33 mouse cellular contexts compared by ENCODE assay signal in genomic region chr11:83070321-83070970, GRCm38 (mm10). TPM values are rescaled to one million over a fixed set of nuclear protein-coding genes. Genes with fewer than 3 reads are reported as not detected.
A peak's percentile ranks its signal among the peaks of the same experiment; 100 is the strongest.
DNase-seq lines count a peak whose midpoint lies in the region; ATAC-seq lines count a peak whose summit lies in the region.
"Had no signal": no experiment of that assay in that cellular context is flagged by ENCODE, and none has a peak within 500 bp of the region (broad histone marks: within the 10 kb centered on the region; RNA-seq: fewer than 3 reads in every experiment).

No protein-coding gene starts in this region.

- H3K9ac ChIP-seq in heart, embryonic 12.5 days: no peak overlapping the region
- no peak overlapping the region for H3K9ac ChIP-seq in liver, embryonic 11.5 days (ENCODE audit: low read depth, low read length)
- H3K9ac ChIP-seq: embryonic facial prominence, embryonic 13.5 days; forebrain, embryonic 12.5 days; forebrain, embryonic 15.5 days; heart, embryonic 13.5 days; hindbrain, embryonic 14.5 days had no signal

- no peak overlapping the region for H3K4me2 ChIP-seq in heart, embryonic 12.5 days
- H3K4me2 ChIP-seq in liver, embryonic 11.5 days: no peak overlapping the region
- H3K4me2 ChIP-seq: embryonic facial prominence, embryonic 13.5 days; forebrain, embryonic 12.5 days; forebrain, embryonic 15.5 days; heart, embryonic 13.5 days; hindbrain, embryonic 14.5 days had no signal

- H3K27ac ChIP-seq in heart, embryonic 10.5 days: no peak overlapping the region
- H3K27ac ChIP-seq in heart, embryonic 12.5 days (ENCODE audit: poor library complexity, severe bottlenecking): no peak overlapping the region
- H3K27ac ChIP-seq in liver, embryonic 11.5 days (ENCODE audit: low read depth, low read length): no peak overlapping the region
- H3K27ac ChIP-seq: embryonic facial prominence, embryonic 10.5 days; embryonic facial prominence, embryonic 13.5 days; forebrain, embryonic 12.5 days; forebrain, embryonic 15.5 days; heart, adult 2 months; heart, embryonic 13.5 days; hindbrain, embryonic 14.5 days; hindbrain, postnatal 0 days had no signal

- H3K9me3 ChIP-seq in heart, embryonic 10.5 days: no peaks in the 10 kb centered on the region
- no peaks in the 10 kb centered on the region; the same call in 1 of the 2 replicates for H3K9me3 ChIP-seq in heart, embryonic 12.5 days (replicated peaks)
- no peaks in the 10 kb centered on the region for H3K9me3 ChIP-seq in liver, embryonic 11.5 days (ENCODE audit: control insufficient read depth, low read length)
- H3K9me3 ChIP-seq: embryonic facial prominence, embryonic 10.5 days; embryonic facial prominence, embryonic 13.5 days; forebrain, embryonic 12.5 days; forebrain, embryonic 15.5 days; heart, embryonic 13.5 days had no signal

- 0 out of 2 replicates have a peak, but pooled peaks cover 8% of the 10 kb centered on the region for H3K4me1 ChIP-seq in heart, embryonic 10.5 days
- peaks cover 16% of the 10 kb centered on the region for H3K4me1 ChIP-seq in heart, embryonic 12.5 days (replicated peaks)
- no peaks in the 10 kb centered on the region for H3K4me1 ChIP-seq in liver, embryonic 11.5 days (replicated peaks; ENCODE audit: control insufficient read depth, insufficient read depth, low read length)
- H3K4me1 ChIP-seq: embryonic facial prominence, embryonic 10.5 days; forebrain, embryonic 12.5 days; forebrain, embryonic 15.5 days had no signal

- H3K4me3 ChIP-seq in heart, embryonic 10.5 days: no peak overlapping the region
- no peak overlapping the region for H3K4me3 ChIP-seq in heart, embryonic 12.5 days
- no peak overlapping the region for H3K4me3 ChIP-seq in liver, embryonic 11.5 days (ENCODE audit: low read depth, low read length)
- H3K4me3 ChIP-seq: embryonic facial prominence, embryonic 10.5 days; embryonic facial prominence, embryonic 13.5 days; erythroblast, embryonic 14.5 days; forebrain, embryonic 12.5 days; forebrain, embryonic 15.5 days; heart, adult 2 months; heart, embryonic 13.5 days had no signal

- H3K36me3 ChIP-seq in heart, embryonic 10.5 days: no peaks in the 10 kb centered on the region
- no peaks in the 10 kb centered on the region for H3K36me3 ChIP-seq in heart, embryonic 12.5 days
- H3K36me3 ChIP-seq in liver, embryonic 11.5 days (ENCODE audit: control insufficient read depth, insufficient read depth, low read length): no peaks in the 10 kb centered on the region
- H3K36me3 ChIP-seq: embryonic facial prominence, embryonic 10.5 days; embryonic facial prominence, embryonic 13.5 days; forebrain, embryonic 12.5 days; forebrain, embryonic 15.5 days had no signal

- 0 out of 2 replicates have a peak, but pooled peaks cover 3% of the 10 kb centered on the region for H3K27me3 ChIP-seq in heart, embryonic 10.5 days (ENCODE audit: insufficient read depth, poor library complexity, severe bottlenecking)
- H3K27me3 ChIP-seq in heart, embryonic 12.5 days (replicated peaks): no peaks in the 10 kb centered on the region
- no peaks in the 10 kb centered on the region for H3K27me3 ChIP-seq in liver, embryonic 11.5 days (replicated peaks; ENCODE audit: control insufficient read depth, insufficient read depth, low read length)
- H3K27me3 ChIP-seq: CH12.LX; embryonic facial prominence, embryonic 13.5 days; forebrain, embryonic 12.5 days; forebrain, embryonic 15.5 days; heart, embryonic 13.5 days; Patski had no signal

- peak; percentile 66 for DNase-seq in heart, embryonic 10.5 days (ENCODE audit: low spot score)
- peak; percentile 24 for DNase-seq in liver, embryonic 11.5 days (ENCODE audit: low spot score)
- DNase-seq in liver: no peak
- peak; percentile 9 for DNase-seq in thymus, postnatal 14 days
- no peak for DNase-seq in thymus, adult 18-20 months
- peak; percentile 0 for DNase-seq in T-cell, adult 2 months (ENCODE audit: low spot score)
- no peak for DNase-seq in left cerebral cortex, adult 8-10 months (ENCODE audit: low spot score in 2 of 2)
- DNase-seq: adrenal gland, adult 2 months; adrenal gland, postnatal 14 days; B cell, adult 2 months; cerebellum, adult 11-12 months; cerebellum, adult 8-10 months; cerebellum, postnatal 10 days; cerebellum, postnatal 36 days; embryo, embryonic 11 days; gastrocnemius, postnatal 25 days; heart, postnatal 14 days; heart, postnatal 4 days had no signal

- no peak for ATAC-seq in heart, embryonic 12.5 days (ENCODE audit: insufficient number of reproducible peaks, low FRiP score)
- ATAC-seq in liver, embryonic 11.5 days (replicated peaks; ENCODE audit: low FRiP score): no peak
- ATAC-seq: forebrain, embryonic 15.5 days; hindbrain, postnatal 0 days; Patski had no signal

- WGBS in heart, embryonic 10.5 days: 91% methylated on average over 15 of the region's 15 CpGs
- WGBS in heart, embryonic 12.5 days: 85% methylated on average over 15 of the region's 15 CpGs
- WGBS in liver, embryonic 11.5 days: 89% methylated on average over 15 of the region's 15 CpGs

RNA-seq across cellular contexts. Expression of gene Slfn2, which starts 5.5 kb away (rescaled TPM):
- 1.3 and 1.5 TPM in 2 replicates for polyA plus RNA-seq in heart, embryonic 10.5 days (2016; fragmentation: Nextera tagmentation; extraction: Ambion mirVana)
- 2.6 and 3.4 TPM in 2 replicates for polyA plus RNA-seq in heart, embryonic 12.5 days (2016; fragmentation: Nextera tagmentation; extraction: Ambion mirVana)
- 4.3 and 4.5 TPM in 2 replicates for polyA plus RNA-seq in liver, embryonic 11.5 days (2014; fragmentation: Nextera tagmentation; extraction: Ambion mirVana)
- total RNA-seq in left cerebral cortex, adult 8-10 months (2022): 1 to 10 TPM; 1.1 to 1.7 (median 1.3) TPM
- polyA plus RNA-seq: erythroblast, embryonic 14.5 days had no signal

RNA-seq across cellular contexts. Expression of gene Slfn1, which starts 46.2 kb away (rescaled TPM):
- not detected in 2 replicates for polyA plus RNA-seq in heart, embryonic 10.5 days (2016; fragmentation: Nextera tagmentation; extraction: Ambion mirVana)
- polyA plus RNA-seq in heart, embryonic 12.5 days (2016; fragmentation: Nextera tagmentation; extraction: Ambion mirVana): not detected in 2 replicates
- polyA plus RNA-seq in liver, embryonic 11.5 days (2014; fragmentation: Nextera tagmentation; extraction: Ambion mirVana): 0.13 TPM in 1 of 2 replicates, not detected in the other
- not detected for total RNA-seq in left cerebral cortex, adult 8-10 months (2022)
- total RNA-seq: CH12.LX; gastrocnemius, adult 8-10 months; gastrocnemius, postnatal 25 days; hindbrain, postnatal 0 days had no signal
- polyA plus RNA-seq: embryonic facial prominence, embryonic 10.5 days; erythroblast, embryonic 14.5 days; forebrain, embryonic 12.5 days; forebrain, embryonic 15.5 days; G1E; hindbrain, embryonic 11.5 days; Patski had no signal

RNA-seq across cellular contexts. Expression of gene Slfn8, which starts 49.8 kb away (rescaled TPM):
- polyA plus RNA-seq in heart, embryonic 10.5 days (2016; fragmentation: Nextera tagmentation; extraction: Ambion mirVana): 0.04 and 0.30 TPM in 2 replicates
- polyA plus RNA-seq in heart, embryonic 12.5 days (2016; fragmentation: Nextera tagmentation; extraction: Ambion mirVana): 0.26 and 0.36 TPM in 2 replicates
- 0.18 and 0.27 TPM in 2 replicates for polyA plus RNA-seq in liver, embryonic 11.5 days (2014; fragmentation: Nextera tagmentation; extraction: Ambion mirVana)
- total RNA-seq in left cerebral cortex, adult 8-10 months (2022): 1 to 10 TPM in 2 of 4 experiments, under 1 TPM in 2; 0.74 to 2.0 (median 1.1) TPM
- polyA plus RNA-seq: erythroblast, embryonic 14.5 days; G1E had no signal

Comparison
In these comparisons a context has a peak if more than half of its experiments do, and no peak if none do; other contexts are left out.
1. DNase-seq: peak in heart, embryonic 10.5 days (single experiment), liver, embryonic 11.5 days (single experiment), thymus, postnatal 14 days (single experiment) and T-cell, adult 2 months (single experiment); none in liver (single experiment), thymus, adult 18-20 months (0 of 2) and left cerebral cortex, adult 8-10 months (0 of 2).